10 mouse cellular contexts compared by ENCODE assay signal in genomic region chr19:32376886-32377535, GRCm38 (mm10). TPM values are rescaled to one million over a fixed set of nuclear protein-coding genes. Genes with fewer than 3 reads are reported as not detected.
A peak's percentile ranks its signal among the peaks of the same experiment; 100 is the strongest.
DNase-seq lines count a peak whose midpoint lies in the region; ATAC-seq and TF ChIP-seq lines count a peak whose summit lies in the region.
"Had no signal": no experiment of that assay in that cellular context is flagged by ENCODE, and none has a peak within 500 bp of the region (broad histone marks: within the 10 kb centered on the region; RNA-seq: fewer than 3 reads in every experiment).

No protein-coding gene starts in this region.

- intact Hi-C loops in left cerebral cortex, postnatal 10 days (cut with DNase I): no loop called here

- peak overlapping the region; percentile 73 for H3K27ac ChIP-seq in intestine, postnatal 0 days (ENCODE audit: low read depth, low read length)
- H3K27ac ChIP-seq: neural tube, embryonic 12.5 days had no signal

- DNase-seq in adrenal gland, adult 2 months: peak; percentile 57
- no peak for DNase-seq in adrenal gland, postnatal 4 days (ENCODE audit: low spot score in 2 of 2)
- peak; percentile 19 for DNase-seq in thymus, postnatal 14 days
- no peak for DNase-seq in thymus, adult 18-20 months
- DNase-seq in left cerebral cortex, postnatal 10 days (ENCODE audit: extremely low spot score in 1 of 2, low spot score in 2 of 2): no peak
- no peak for DNase-seq in layer of hippocampus, adult 11-12 months (ENCODE audit: low spot score)
- DNase-seq: forebrain, postnatal 0 days had no signal

- peak overlapping the region; percentile 27; the same call in 1 of the 2 replicates for H3K4me2 ChIP-seq in intestine, postnatal 0 days (replicated peaks; ENCODE audit: low read depth)
- H3K4me2 ChIP-seq: neural tube, embryonic 12.5 days had no signal

- 25% methylated on average over 7 of the region's 7 CpGs for WGBS in intestine, postnatal 0 days

- H3K9me3 ChIP-seq in intestine, postnatal 0 days (ENCODE audit: control insufficient read depth): no peaks in the 10 kb centered on the region

- no peak for TF ChIP-seq CTCF in intestine, postnatal 0 days (IDR thresholded peaks at IDR 0.05; ENCODE audit: low read depth)

- H3K36me3 ChIP-seq in intestine, postnatal 0 days (ENCODE audit: control insufficient read depth, insufficient read depth): no peaks in the 10 kb centered on the region
- H3K36me3 ChIP-seq: neural tube, embryonic 12.5 days had no signal

- H3K4me1 ChIP-seq in intestine, postnatal 0 days (replicated peaks; ENCODE audit: control insufficient read depth, insufficient read depth, low read length): peaks cover 3% of the 10 kb centered on the region; the same call in 1 of the 2 replicates

- no peak overlapping the region for H3K4me3 ChIP-seq in intestine, postnatal 0 days (ENCODE audit: low read depth, low read length)
- H3K4me3 ChIP-seq: neural tube, embryonic 12.5 days had no signal

- peak; percentile 90 for ATAC-seq in intestine, postnatal 0 days
- ATAC-seq in megakaryocyte-erythroid progenitor cell, adult 5-6 weeks (replicated peaks; ENCODE audit: low FRiP score, low TSS enrichment, poor library complexity, severe bottlenecking): no peak

- no peaks in the 10 kb centered on the region for H3K27me3 ChIP-seq in intestine, postnatal 0 days (replicated peaks; ENCODE audit: control insufficient read depth, insufficient read depth, low read length)
- H3K27me3 ChIP-seq: neural tube, embryonic 12.5 days had no signal

- no peak overlapping the region for H3K9ac ChIP-seq in intestine, postnatal 0 days (ENCODE audit: low read depth, low read length)
- H3K9ac ChIP-seq: forebrain, postnatal 0 days; neural tube, embryonic 12.5 days had no signal

RNA-seq across cellular contexts. Expression of gene Sgms1, which starts 12.5 kb away (rescaled TPM):
- 10 to 100 TPM; 71.4 to 73.5 TPM for total RNA-seq in adrenal gland, adult 2 months (2021)
- 13.3 and 16.8 TPM in 2 replicates for polyA plus RNA-seq in adrenal gland, adult 2 months (2012; rRNA removed)
- total RNA-seq in adrenal gland, postnatal 4 days (2021): 10 to 100 TPM; 69.3 to 78.5 TPM
- 18.6 and 23.6 TPM in 2 replicates for polyA plus RNA-seq in intestine, postnatal 0 days (2015; fragmentation: Nextera tagmentation; extraction: Ambion mirVana)
- total RNA-seq in left cerebral cortex, postnatal 10 days (2021): 10 to 100 TPM; 30.5 to 37.3 TPM
- total RNA-seq in megakaryocyte-erythroid progenitor cell, adult 5-6 weeks (2014; fragmentation: Nextera tagmentation): 53.2 and 66.1 TPM in 2 replicates
- total RNA-seq in megakaryocyte-erythroid progenitor cell, adult 5-6 weeks (2017): 58.5 and 84.8 TPM in 2 replicates

Comparison
In these comparisons a context has a peak if more than half of its experiments do, and no peak if none do; other contexts are left out.
1. DNase-seq: peak in adrenal gland, adult 2 months (single experiment) and thymus, postnatal 14 days (single experiment); none in adrenal gland, postnatal 4 days (0 of 2), thymus, adult 18-20 months (0 of 2), left cerebral cortex, postnatal 10 days (0 of 2) and layer of hippocampus, adult 11-12 months (single experiment).